Mouse (Mus musculus): ENCODE data around the gene Fastk. TPM values are rescaled to one million over a fixed set of nuclear protein-coding genes. Genes with fewer than 3 reads are reported as not detected.

The Fastk gene
- 2.4 TPM for polyA plus RNA-seq (2014; fragmentation: Illumina TruSeq; extraction: RNeasy Lipid Tissue Mini Kit (QIAGEN cat#74804); ENCODE audit: low read depth, low replicate concordance)

DNA sequence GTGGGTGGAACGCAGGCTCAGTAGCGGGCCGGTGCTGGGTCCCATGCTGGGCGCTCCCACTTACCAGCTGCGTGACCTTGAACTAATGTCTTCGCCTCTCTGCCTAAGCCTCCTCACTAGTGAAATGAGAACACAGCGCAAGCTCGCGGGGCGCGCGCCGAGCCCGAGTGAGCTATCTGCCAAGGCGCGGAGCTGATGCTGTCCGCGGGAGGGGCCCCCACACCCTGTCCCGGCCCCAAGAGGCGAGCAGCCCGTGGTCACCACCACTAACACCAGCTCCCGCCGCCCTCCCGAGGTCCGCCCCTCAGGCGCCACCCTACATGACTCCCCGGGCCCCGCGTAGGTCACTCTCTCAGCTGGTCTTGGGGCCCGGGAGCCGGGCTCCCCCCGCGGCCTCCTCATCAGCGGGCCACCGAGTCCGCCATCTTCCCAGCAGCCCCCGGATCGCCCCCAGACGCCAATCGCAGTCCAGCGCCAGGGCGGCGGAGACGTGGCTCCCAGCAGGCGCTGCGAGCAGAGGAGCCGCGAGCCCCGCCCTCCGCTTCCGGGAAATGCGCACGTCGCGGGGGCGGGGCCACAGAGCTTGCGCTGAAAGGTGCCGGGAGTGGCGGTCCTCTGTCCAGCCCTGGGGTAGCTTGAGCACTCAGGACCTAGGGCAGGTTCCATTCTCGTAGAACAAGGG, at the start of gene Fastk:
Gene Fastk, minus strand, starts transcription at position 542 of the 682 bp plus-strand sequence.

DNA sequence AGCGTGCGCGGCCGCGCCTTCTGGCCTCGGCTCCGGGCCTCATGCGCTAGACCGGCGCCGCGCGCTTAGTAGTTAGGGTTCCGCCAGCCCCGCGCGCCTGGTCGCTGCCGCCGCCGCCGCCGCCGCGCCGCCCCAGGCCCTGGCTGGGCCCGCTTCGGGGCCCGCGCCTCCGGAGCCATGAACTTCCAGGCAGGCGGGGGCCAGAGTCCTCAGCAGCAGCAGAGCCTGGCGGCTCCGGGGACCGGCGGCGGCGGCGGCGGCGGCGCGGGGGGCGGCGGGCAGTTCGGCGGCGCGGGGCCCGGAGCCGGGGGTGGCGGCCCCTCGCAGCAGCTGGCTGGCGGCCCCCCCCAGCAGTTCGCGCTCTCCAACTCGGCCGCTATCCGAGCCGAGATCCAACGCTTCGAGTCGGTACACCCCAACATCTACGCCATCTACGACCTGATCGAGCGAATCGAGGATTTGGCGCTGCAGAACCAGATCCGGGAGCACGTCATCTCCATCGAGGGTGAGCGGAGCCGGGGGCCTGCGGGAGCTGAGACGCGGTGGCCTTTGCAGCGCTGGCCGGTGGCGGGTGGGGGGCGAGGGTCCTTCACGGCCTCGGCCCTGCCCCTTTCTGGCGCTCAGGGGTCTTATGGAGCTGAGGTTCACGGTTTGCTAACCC, 7.1 kb upstream of the Fastk start, which contains the start of gene Agap3:
Gene Agap3, plus strand, starts transcription at position 148 of the 661 bp plus-strand sequence.

GRCm38 (mm10) chr5:24447624-24448298, 2.7 kb upstream of the Fastk start, which contains the start of gene Tmub1:
Gene Tmub1 (minus strand): TSS chr5:24447854.

GRCm38 (mm10) chr5:24423129-24424003, 21.7 kb downstream of the Fastk start, which contains the start of the genes Cdk5 and Slc4a2:
Gene Cdk5 (minus strand): TSS chr5:24423530.
Gene Slc4a2 (plus strand): TSS chr5:24423837.

GRCm38 (mm10) chr5:24413042-24413693, 31.9 kb downstream of the Fastk start, which contains the start of gene Asic3:
Gene Asic3 (plus strand): TSS chr5:24413392.

DNA sequence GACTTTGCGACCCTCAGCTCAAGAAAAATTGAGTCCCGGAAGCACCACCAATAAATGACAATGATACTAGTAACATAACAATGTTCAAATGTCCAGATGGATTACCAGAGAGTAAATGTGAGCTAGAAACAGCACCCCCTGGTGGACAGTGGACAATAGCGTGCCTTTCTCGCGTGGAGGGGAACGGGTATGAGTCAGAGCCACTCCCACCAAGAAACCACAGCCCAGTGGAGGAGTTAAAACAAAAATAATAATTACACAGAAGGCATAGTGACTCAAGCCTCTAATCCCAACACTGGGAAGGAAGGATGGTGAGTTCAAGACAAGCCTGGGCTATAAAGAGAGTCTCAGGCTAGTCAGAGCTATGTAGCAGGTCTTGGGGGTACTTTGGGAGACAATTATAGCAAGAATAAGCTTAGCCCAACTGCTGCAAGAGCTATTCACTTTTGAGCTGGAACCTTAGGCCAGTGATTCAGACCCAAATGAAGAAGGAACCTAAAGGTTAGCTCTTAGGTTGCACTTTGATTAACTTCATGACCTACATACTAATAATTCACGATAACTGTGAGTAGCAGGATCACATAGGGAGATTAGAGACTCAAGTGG, 51.6 kb downstream of the Fastk start, which contains the start of gene Abcb8:
Gene Abcb8, plus strand, starts transcription at position 272 of the 606 bp plus-strand sequence.

DNA sequence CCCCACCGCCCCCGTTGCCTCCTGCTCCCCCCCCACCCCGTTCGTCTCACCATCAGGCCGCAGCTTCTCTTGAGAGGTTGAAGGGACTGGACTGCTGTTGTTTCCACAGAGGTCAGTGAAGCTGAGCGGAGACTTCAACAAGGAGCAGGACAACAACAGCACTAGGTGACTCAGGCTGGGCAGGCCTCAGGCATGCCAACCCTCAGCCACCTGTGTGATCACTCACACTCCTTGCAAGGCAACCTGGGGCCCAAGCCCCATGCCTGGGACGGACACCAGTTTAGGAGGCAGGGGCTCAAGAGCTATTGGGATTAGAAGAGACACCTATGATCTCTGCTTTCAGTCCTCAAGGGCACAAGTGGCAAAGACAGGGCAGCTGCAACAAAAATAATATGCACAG, 53.2 kb downstream of the Fastk start, which contains the start of gene Atg9b:
Gene Atg9b, minus strand, starts transcription at position 280 of the 400 bp plus-strand sequence.

Other genes starting within 250 kb of the Fastk start
- gene Kcnh2, start 93.7 kb downstream of the Fastk start, polyA plus RNA-seq (2014; fragmentation: Illumina TruSeq; extraction: RNeasy Lipid Tissue Mini Kit (QIAGEN cat#74804); ENCODE audit: low read depth, low replicate concordance), result 0.35 TPM
- gene Nos3, start 80.5 kb downstream of the Fastk start, polyA plus RNA-seq (2014; fragmentation: Illumina TruSeq; extraction: RNeasy Lipid Tissue Mini Kit (QIAGEN cat#74804); ENCODE audit: low read depth, low replicate concordance), result 0.35 TPM
- not detected for gene Atg9b, start 53.1 kb downstream of the Fastk start, polyA plus RNA-seq (2014; fragmentation: Illumina TruSeq; extraction: RNeasy Lipid Tissue Mini Kit (QIAGEN cat#74804); ENCODE audit: low read depth, low replicate concordance)
- gene Abcb8, start 51.6 kb downstream of the Fastk start, polyA plus RNA-seq (2014; fragmentation: Illumina TruSeq; extraction: RNeasy Lipid Tissue Mini Kit (QIAGEN cat#74804); ENCODE audit: low read depth, low replicate concordance), result 1.5 TPM
- gene Asic3, start 31.9 kb downstream of the Fastk start, polyA plus RNA-seq (2014; fragmentation: Illumina TruSeq; extraction: RNeasy Lipid Tissue Mini Kit (QIAGEN cat#74804); ENCODE audit: low read depth, low replicate concordance), result not detected
- 12.3 TPM for gene Cdk5, start 21.8 kb downstream of the Fastk start, polyA plus RNA-seq (2014; fragmentation: Illumina TruSeq; extraction: RNeasy Lipid Tissue Mini Kit (QIAGEN cat#74804); ENCODE audit: low read depth, low replicate concordance)
- gene Slc4a2, start 21.4 kb downstream of the Fastk start, polyA plus RNA-seq (2014; fragmentation: Illumina TruSeq; extraction: RNeasy Lipid Tissue Mini Kit (QIAGEN cat#74804); ENCODE audit: low read depth, low replicate concordance), result 3.8 TPM
- 0.93 TPM for gene Tmub1, start 2.6 kb upstream of the Fastk start, polyA plus RNA-seq (2014; fragmentation: Illumina TruSeq; extraction: RNeasy Lipid Tissue Mini Kit (QIAGEN cat#74804); ENCODE audit: low read depth, low replicate concordance)
- 4.7 TPM for gene Agap3, start 6.9 kb upstream of the Fastk start, polyA plus RNA-seq (2014; fragmentation: Illumina TruSeq; extraction: RNeasy Lipid Tissue Mini Kit (QIAGEN cat#74804); ENCODE audit: low read depth, low replicate concordance)
- not detected for gene Gbx1, start 81.9 kb upstream of the Fastk start, polyA plus RNA-seq (2014; fragmentation: Illumina TruSeq; extraction: RNeasy Lipid Tissue Mini Kit (QIAGEN cat#74804); ENCODE audit: low read depth, low replicate concordance)
- not detected for gene Asb10, start 95.7 kb upstream of the Fastk start, polyA plus RNA-seq (2014; fragmentation: Illumina TruSeq; extraction: RNeasy Lipid Tissue Mini Kit (QIAGEN cat#74804); ENCODE audit: low read depth, low replicate concordance)
- not detected for gene 4931409K22Rik, start 111.5 kb upstream of the Fastk start, polyA plus RNA-seq (2014; fragmentation: Illumina TruSeq; extraction: RNeasy Lipid Tissue Mini Kit (QIAGEN cat#74804); ENCODE audit: low read depth, low replicate concordance)
- 20.0 TPM for gene Abcf2, start 132.2 kb upstream of the Fastk start, polyA plus RNA-seq (2014; fragmentation: Illumina TruSeq; extraction: RNeasy Lipid Tissue Mini Kit (QIAGEN cat#74804); ENCODE audit: low read depth, low replicate concordance)
- gene Chpf2, start 141.5 kb upstream of the Fastk start, polyA plus RNA-seq (2014; fragmentation: Illumina TruSeq; extraction: RNeasy Lipid Tissue Mini Kit (QIAGEN cat#74804); ENCODE audit: low read depth, low replicate concordance), result 2.4 TPM
- gene Smarcd3, start 179.1 kb upstream of the Fastk start, polyA plus RNA-seq (2014; fragmentation: Illumina TruSeq; extraction: RNeasy Lipid Tissue Mini Kit (QIAGEN cat#74804); ENCODE audit: low read depth, low replicate concordance), result 3.0 TPM
- 57.0 TPM for gene Nub1, start 240.2 kb upstream of the Fastk start, polyA plus RNA-seq (2014; fragmentation: Illumina TruSeq; extraction: RNeasy Lipid Tissue Mini Kit (QIAGEN cat#74804); ENCODE audit: low read depth, low replicate concordance)